Mouse (Mus musculus): ENCODE data around the gene Slc36a4. TPM values are rescaled to one million over a fixed set of nuclear protein-coding genes. Genes with fewer than 3 reads are reported as not detected.

Slc36a4 gene
- polyA plus RNA-seq (2012; rRNA removed), result 0.54 and 0.85 TPM in 2 replicates

GRCm38 (mm10) chr9:15709599-15710381 lies at the start of gene Slc36a4:
TSS of gene Slc36a4 (plus strand) at chr9:15709738.

Other genes starting within 250 kb of the Slc36a4 start
- 2.8 and 5.2 TPM in 2 replicates for gene Smco4, start 216.3 kb upstream of the Slc36a4 start, polyA plus RNA-seq (2012; rRNA removed)
- gene Deup1, start 81.8 kb upstream of the Slc36a4 start, polyA plus RNA-seq (2012; rRNA removed), result not detected in 2 replicates
- not detected in 2 replicates for gene Mtnr1b, start 164.8 kb downstream of the Slc36a4 start, polyA plus RNA-seq (2012; rRNA removed)